ENCODE assay signal across 12 mouse cellular contexts in the genomic region with DNA sequence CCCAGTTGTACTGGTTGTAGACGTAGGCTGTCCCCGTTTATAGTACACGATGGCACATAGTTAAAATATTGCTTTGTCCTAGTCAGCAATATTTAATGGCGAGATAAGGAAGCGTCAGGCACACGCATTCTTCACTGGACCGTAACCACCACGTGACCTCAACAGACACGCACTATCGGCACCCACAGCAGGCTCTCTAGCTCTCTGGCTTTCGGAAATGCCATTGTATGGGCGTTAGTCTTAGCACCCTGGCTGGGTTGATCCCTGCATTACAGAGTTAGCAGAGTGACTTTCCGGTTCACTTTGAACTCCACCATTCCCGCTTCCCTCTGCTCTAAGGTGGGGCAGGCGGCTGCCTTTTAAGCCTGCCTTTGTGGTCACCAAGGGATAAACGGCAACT. TPM values are rescaled to one million over a fixed set of nuclear protein-coding genes. Genes with fewer than 3 reads are reported as not detected.
DNase-seq lines count a peak whose midpoint lies in the region; ATAC-seq and TF ChIP-seq lines count a peak whose summit lies in the region.
"Had no signal": no experiment of that assay in that cellular context is flagged by ENCODE, and none has a peak within 500 bp of the region (broad histone marks: within the 10 kb centered on the region; RNA-seq: fewer than 3 reads in every experiment).

No protein-coding gene starts in this region.

- CTCF ChIA-PET in Patski (lab: Charles Lee), result interaction anchor here (0.8 kb wide), 1 partner anchor 298 kb away, joined by 3 read pairs; no protein-coding TSS in a partner anchor

- no peaks in the 10 kb centered on the region for H3K9me3 ChIP-seq in hindbrain, embryonic 12.5 days (replicated peaks)
- H3K9me3 ChIP-seq in hindbrain, embryonic 11.5 days (ENCODE audit: control insufficient read depth, low read length), result no peaks in the 10 kb centered on the region
- H3K9me3 ChIP-seq in liver, embryonic 13.5 days (replicated peaks), result no peaks in the 10 kb centered on the region
- H3K9me3 ChIP-seq: embryonic facial prominence, embryonic 15.5 days had no signal

- no peaks in the 10 kb centered on the region for H3K27me3 ChIP-seq in hindbrain, embryonic 12.5 days
- no peaks in the 10 kb centered on the region for H3K27me3 ChIP-seq in hindbrain, embryonic 11.5 days (ENCODE audit: control insufficient read depth, insufficient read depth, low read length)
- no peaks in the 10 kb centered on the region for H3K27me3 ChIP-seq in Patski
- 0 out of 2 replicates have a peak, but pooled peaks cover 9% of the 10 kb centered on the region for H3K27me3 ChIP-seq in liver, embryonic 13.5 days
- H3K27me3 ChIP-seq: embryonic facial prominence, embryonic 15.5 days had no signal

- no peak overlapping the region for H3K4me2 ChIP-seq in hindbrain, embryonic 12.5 days (replicated peaks)
- no peak overlapping the region for H3K4me2 ChIP-seq in hindbrain, embryonic 11.5 days (replicated peaks; ENCODE audit: low read depth, low read length)
- H3K4me2 ChIP-seq in liver, embryonic 13.5 days, result peak overlapping the region; percentile 13
- H3K4me2 ChIP-seq: embryonic facial prominence, embryonic 15.5 days; midbrain, embryonic 11.5 days had no signal

- DNase-seq in hindbrain, embryonic 11.5 days (ENCODE audit: low spot score), result no peak
- no peak for DNase-seq in Patski (ENCODE audit: low read depth, low spot score)
- peak; percentile 22 for DNase-seq in c-Kit-positive CD71-positive TER-119-positive erythroid progenitor cells, embryonic 14.5 days (ENCODE audit: low spot score)
- DNase-seq in liver, embryonic 13.5 days, result peak; percentile 48
- no peak for DNase-seq in testis, postnatal 10 days (ENCODE audit: low spot score)
- no peak for DNase-seq in ovary, postnatal 10 days (ENCODE audit: low spot score)
- DNase-seq: cerebellum, adult 9-10 months had no signal

- peaks cover 12% of the 10 kb centered on the region for H3K4me1 ChIP-seq in hindbrain, embryonic 12.5 days
- no peaks in the 10 kb centered on the region for H3K4me1 ChIP-seq in hindbrain, embryonic 11.5 days (replicated peaks; ENCODE audit: control insufficient read depth, insufficient read depth, low read length)
- peaks cover 12% of the 10 kb centered on the region; the same call in 1 of the 2 replicates for H3K4me1 ChIP-seq in liver, embryonic 13.5 days (replicated peaks)
- H3K4me1 ChIP-seq: embryonic facial prominence, embryonic 15.5 days had no signal

- no peak overlapping the region for H3K4me3 ChIP-seq in hindbrain, embryonic 12.5 days
- H3K4me3 ChIP-seq in hindbrain, embryonic 11.5 days (ENCODE audit: low read depth, low read length), result no peak overlapping the region
- no peak overlapping the region for H3K4me3 ChIP-seq in liver, embryonic 13.5 days (replicated peaks)
- H3K4me3 ChIP-seq: embryonic facial prominence, embryonic 15.5 days; left cerebral cortex, adult 2 months had no signal

- no peak for ATAC-seq in hindbrain, embryonic 12.5 days (ENCODE audit: low FRiP score)
- no peak for ATAC-seq in hindbrain, embryonic 11.5 days (ENCODE audit: low FRiP score)
- peak; percentile 63 for ATAC-seq in Patski
- ATAC-seq in liver, embryonic 13.5 days (ENCODE audit: low read depth), result peak; percentile 84
- ATAC-seq in erythroblast, adult 5-6 weeks (replicated peaks; ENCODE audit: low FRiP score, poor library complexity, severe bottlenecking), result no peak

- 0 out of 2 replicates have a peak overlapping the region, but pooled peaks have one; percentile 19 for H3K27ac ChIP-seq in hindbrain, embryonic 12.5 days
- no peak overlapping the region for H3K27ac ChIP-seq in hindbrain, embryonic 11.5 days (ENCODE audit: low read depth, low read length)
- no peak overlapping the region for H3K27ac ChIP-seq in liver, embryonic 13.5 days
- H3K27ac ChIP-seq: embryonic facial prominence, embryonic 15.5 days; left cerebral cortex, adult 2 months had no signal

- in situ Hi-C loops in Patski (cut with MboI; ENCODE audit: low pct_unique_long_range_greater_than_20kb), result loop anchor here (5.0 kb wide), 1 partner anchor 301 kb away; no protein-coding TSS in a partner anchor

- POLR2A ChIA-PET in Patski (lab: Charles Lee), result interaction anchor here (1.0 kb wide), 1 partner anchor 271 kb away, joined by 3 read pairs; no protein-coding TSS in a partner anchor

- no peak for TF ChIP-seq CTCF in Patski (IDR thresholded peaks at IDR 0.05)

- no peaks in the 10 kb centered on the region; the same call in 1 of the 2 replicates for H3K36me3 ChIP-seq in hindbrain, embryonic 12.5 days
- H3K36me3 ChIP-seq in hindbrain, embryonic 11.5 days (ENCODE audit: control insufficient read depth, insufficient read depth, low read length), result no peaks in the 10 kb centered on the region
- H3K36me3 ChIP-seq in liver, embryonic 13.5 days, result no peaks in the 10 kb centered on the region
- H3K36me3 ChIP-seq: embryonic facial prominence, embryonic 15.5 days had no signal

- no peak overlapping the region for H3K9ac ChIP-seq in hindbrain, embryonic 12.5 days
- no peak overlapping the region for H3K9ac ChIP-seq in hindbrain, embryonic 11.5 days (ENCODE audit: low read depth, low read length)
- H3K9ac ChIP-seq in liver, embryonic 13.5 days, result no peak overlapping the region
- H3K9ac ChIP-seq: embryonic facial prominence, embryonic 15.5 days had no signal

- WGBS in hindbrain, embryonic 12.5 days, result 66% methylated on average over 16 of the region's 16 CpGs
- 69% methylated on average over 16 of the region's 16 CpGs for WGBS in hindbrain, embryonic 11.5 days
- 13% methylated on average over 16 of the region's 16 CpGs for WGBS in liver, embryonic 13.5 days (ENCODE audit: insufficient replicate concordance)

RNA-seq across cellular contexts. Expression of a gene that starts 50.9 kb away (rescaled TPM):
- polyA plus RNA-seq in hindbrain, embryonic 12.5 days (2016; fragmentation: Nextera tagmentation; extraction: Ambion mirVana), result 134 and 147 TPM in 2 replicates
- polyA plus RNA-seq in hindbrain, embryonic 11.5 days (2014; fragmentation: Nextera tagmentation; extraction: Ambion mirVana), result 109 and 121 TPM in 2 replicates
- polyA plus RNA-seq in Patski (2021), result 109 TPM
- 8.7 and 10.4 TPM in 2 replicates for polyA plus RNA-seq in liver, embryonic 13.5 days (2015; fragmentation: Nextera tagmentation; extraction: Ambion mirVana)
- 17.1 and 34.7 TPM in 2 replicates for total RNA-seq in erythroblast, adult 5-6 weeks (2015; ENCODE audit: low replicate concordance)
- 10.3 and 23.2 TPM in 2 replicates for total RNA-seq in erythroblast, adult 5-6 weeks (2017; ENCODE audit: low replicate concordance)

Comparison
In these comparisons a context has a peak if more than half of its experiments do, and no peak if none do; other contexts are left out.
1. ATAC-seq: peak in Patski (single experiment) and liver, embryonic 13.5 days (single experiment); none in hindbrain, embryonic 12.5 days (single experiment), hindbrain, embryonic 11.5 days (single experiment) and erythroblast, adult 5-6 weeks (single experiment).
2. DNase-seq: peak in c-Kit-positive CD71-positive TER-119-positive erythroid progenitor cells, embryonic 14.5 days (single experiment) and liver, embryonic 13.5 days (single experiment); none in hindbrain, embryonic 11.5 days (single experiment), Patski (single experiment), testis, postnatal 10 days (single experiment) and ovary, postnatal 10 days (single experiment).